Mouse (Mus musculus): ENCODE results near the gene Mre11a. TPM values are rescaled to one million over a fixed set of nuclear protein-coding genes. Genes with fewer than 3 reads are reported as not detected.

Mre11a gene
- 10 to 100 TPM in 1 of 2 experiments, 1 to 10 TPM in 1; 6.7 to 12.8 TPM for total RNA-seq (2021)

GRCm38 (mm10) chr9:14784039-14785002, at the start of gene Mre11a, which contains the start of gene Ankrd49:
Mre11a (plus strand) TSS chr9:14784654.
Ankrd49 (minus strand) TSS chr9:14784856.
- intact Hi-C loops (cut with DNase I) = loop anchor here (10.0 kb wide), 1 partner anchor 960 kb away; the partner anchor contains the start of genes Cep57 and Fam76b
- peak; percentile 85 for DNase-seq (ENCODE audit: low spot score)

- intact Hi-C loops (cut with DNase I) = no loop called here
- no peak for DNase-seq (ENCODE audit: low spot score)
Measured at GRCm38 (mm10) chr9:14739498-14740150, 44.8 kb upstream of the Mre11a start.

- DNase-seq (ENCODE audit: low spot score) = no peak
- intact Hi-C loops (cut with DNase I) = no loop called here
Measured at GRCm38 (mm10) chr9:14740151-14740924, 44.1 kb upstream of the Mre11a start, which contains the start of gene Piwil4. Piwil4 (minus strand) TSS chr9:14740733.

- intact Hi-C loops (cut with DNase I) = loop anchor here (5.0 kb wide), 1 partner anchor 34 kb away; no protein-coding TSS in a partner anchor
- no peak for DNase-seq (ENCODE audit: low spot score)
Measured at GRCm38 (mm10) chr9:14750901-14751502, 33.5 kb upstream of the Mre11a start.

- DNase-seq (ENCODE audit: low spot score) = no peak
- intact Hi-C loops (cut with DNase I) = loop anchor here (5.0 kb wide), 1 partner anchor 34 kb away; no protein-coding TSS in a partner anchor
Measured at GRCm38 (mm10) chr9:14751503-14752000, 32.9 kb upstream of the Mre11a start.

- intact Hi-C loops (cut with DNase I) = loop anchor here (5.0 kb wide), 1 partner anchor 35 kb away; no protein-coding TSS in a partner anchor
- peak; percentile 35 for DNase-seq (ENCODE audit: low spot score)
Measured at GRCm38 (mm10) chr9:14752001-14752522, 32.4 kb upstream of the Mre11a start, which contains the start of gene Fut4. Fut4 (minus strand) TSS chr9:14752393.

GRCm38 (mm10) chr9:14753947-14754346, 30.5 kb upstream of the Mre11a start:
- intact Hi-C loops (cut with DNase I) = loop anchor here (5.0 kb wide), 1 partner anchor 37 kb away; no protein-coding TSS in a partner anchor
- no peak for DNase-seq (ENCODE audit: low spot score)

- intact Hi-C loops (cut with DNase I) = loop anchor here (5.0 kb wide), 1 partner anchor 37 kb away; no protein-coding TSS in a partner anchor
Measured at GRCm38 (mm10) chr9:14754469-14754868, 30.0 kb upstream of the Mre11a start.

GRCm38 (mm10) chr9:14758590-14758989, 25.9 kb upstream of the Mre11a start:
- DNase-seq (ENCODE audit: low spot score) = no peak
- intact Hi-C loops (cut with DNase I) = no loop called here

More at GRCm38 (mm10) chr9:14754469-14754868, 30.0 kb upstream of the Mre11a start:
- no peak for DNase-seq (ENCODE audit: low spot score)

GRCm38 (mm10) chr9:14759261-14759660, 25.2 kb upstream of the Mre11a start:
- no peak for DNase-seq (ENCODE audit: low spot score)
- intact Hi-C loops (cut with DNase I) = no loop called here

- intact Hi-C loops (cut with DNase I) = loop anchor here (2.0 to 5.0 kb wide), 2 partner anchors 66 to 242 kb away; no protein-coding TSS in a partner anchor
- no peak for DNase-seq (ENCODE audit: low spot score)
Measured at GRCm38 (mm10) chr9:14764765-14765164, 19.7 kb upstream of the Mre11a start.

- intact Hi-C loops (cut with DNase I) = no loop called here
- DNase-seq (ENCODE audit: low spot score) = no peak
Measured at GRCm38 (mm10) chr9:14769811-14770210, 14.6 kb upstream of the Mre11a start.

- DNase-seq (ENCODE audit: low spot score) = no peak
- intact Hi-C loops (cut with DNase I) = no loop called here
Measured at GRCm38 (mm10) chr9:14770803-14771471, 13.5 kb upstream of the Mre11a start, which contains the start of gene 1700012B09Rik. 1700012B09Rik (minus strand) TSS chr9:14771030.

GRCm38 (mm10) chr9:14772074-14772473, 12.4 kb upstream of the Mre11a start:
- no peak for DNase-seq (ENCODE audit: low spot score)
- intact Hi-C loops (cut with DNase I) = no loop called here

GRCm38 (mm10) chr9:14773813-14774212, 10.6 kb upstream of the Mre11a start:
- no peak for DNase-seq (ENCODE audit: low spot score)
- intact Hi-C loops (cut with DNase I) = loop anchor here (1.0 kb wide), 1 partner anchor 241 kb away; no protein-coding TSS in a partner anchor

GRCm38 (mm10) chr9:14778341-14778740, 6.1 kb upstream of the Mre11a start:
- intact Hi-C loops (cut with DNase I) = no loop called here
- no peak for DNase-seq (ENCODE audit: low spot score)

GRCm38 (mm10) chr9:14787356-14787755, 2.9 kb downstream of the Mre11a start:
- DNase-seq (ENCODE audit: low spot score) = no peak
- intact Hi-C loops (cut with DNase I) = loop anchor here (10.0 kb wide), 1 partner anchor 963 kb away; the partner anchor contains the start of genes Cep57 and Fam76b

- DNase-seq (ENCODE audit: low spot score) = no peak
- intact Hi-C loops (cut with DNase I) = no loop called here
Measured at GRCm38 (mm10) chr9:14805714-14806113, 21.3 kb downstream of the Mre11a start.
